Mouse (Mus musculus): Measurements from ENCODE around the gene Ifi202b. TPM values are rescaled to one million over a fixed set of nuclear protein-coding genes. Genes with fewer than 3 reads are reported as not detected.

The Ifi202b gene
- polyA plus RNA-seq (2021; fragmentation: Nextera tagmentation): 0.10 TPM in 1 of 2 replicates, not detected in the other
- long read RNA-seq, experiment 1: 0 reads
- long read RNA-seq, experiment 2: 0 reads

DNA sequence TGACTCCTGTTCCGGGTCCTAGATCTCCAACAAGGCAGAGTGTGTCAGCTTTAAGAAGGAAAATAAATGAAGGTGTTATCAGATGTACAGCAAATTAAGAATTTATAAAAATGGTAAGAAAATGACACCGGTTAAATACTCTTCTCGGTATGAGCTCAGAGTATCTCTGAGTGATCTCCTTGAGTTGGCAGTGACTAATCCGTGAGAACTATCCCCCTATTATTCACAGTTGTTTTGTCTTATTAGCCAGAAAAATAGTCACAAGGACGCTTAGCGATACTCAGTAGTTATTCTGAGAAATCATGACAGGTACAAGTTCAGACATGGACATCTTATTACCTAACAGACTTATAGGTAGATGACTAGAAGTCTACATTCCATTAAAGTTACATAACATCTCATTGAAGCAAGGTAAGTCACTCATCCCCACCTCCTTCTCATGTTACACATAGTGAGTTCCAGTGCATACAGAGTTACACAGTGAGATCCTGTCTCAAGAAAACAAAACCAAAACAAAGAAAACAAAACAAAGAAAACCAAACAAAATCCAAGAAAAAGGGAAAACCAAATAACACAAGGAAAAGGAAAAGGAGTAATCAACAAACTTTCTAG, at the start of gene Ifi202b:
TSS of gene Ifi202b (minus strand) at position 51 of the 612 bp plus-strand sequence.

DNA sequence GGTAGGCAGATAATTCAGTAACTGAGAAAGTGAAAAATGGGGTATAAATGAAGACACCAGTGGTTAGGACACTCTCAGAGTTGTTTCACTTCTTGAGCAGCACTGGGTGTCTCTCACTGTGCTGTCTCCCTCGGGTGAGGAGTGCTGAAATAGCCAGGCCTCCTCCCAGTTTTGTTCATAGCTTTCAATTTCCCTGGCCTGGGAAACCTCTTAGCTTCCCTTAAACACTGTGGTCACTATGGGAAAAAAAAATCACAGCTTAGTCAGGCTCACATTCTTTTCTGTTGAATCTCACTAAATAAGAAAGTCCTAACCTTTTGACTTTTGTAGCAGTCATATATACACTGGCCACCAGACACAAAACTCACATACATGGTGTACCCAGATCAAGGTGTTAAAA, 49.2 kb upstream of the Ifi202b start, which contains the start of gene Ifi205:
TSS of gene Ifi205 (minus strand) at position 113 of the 400 bp plus-strand sequence.

DNA sequence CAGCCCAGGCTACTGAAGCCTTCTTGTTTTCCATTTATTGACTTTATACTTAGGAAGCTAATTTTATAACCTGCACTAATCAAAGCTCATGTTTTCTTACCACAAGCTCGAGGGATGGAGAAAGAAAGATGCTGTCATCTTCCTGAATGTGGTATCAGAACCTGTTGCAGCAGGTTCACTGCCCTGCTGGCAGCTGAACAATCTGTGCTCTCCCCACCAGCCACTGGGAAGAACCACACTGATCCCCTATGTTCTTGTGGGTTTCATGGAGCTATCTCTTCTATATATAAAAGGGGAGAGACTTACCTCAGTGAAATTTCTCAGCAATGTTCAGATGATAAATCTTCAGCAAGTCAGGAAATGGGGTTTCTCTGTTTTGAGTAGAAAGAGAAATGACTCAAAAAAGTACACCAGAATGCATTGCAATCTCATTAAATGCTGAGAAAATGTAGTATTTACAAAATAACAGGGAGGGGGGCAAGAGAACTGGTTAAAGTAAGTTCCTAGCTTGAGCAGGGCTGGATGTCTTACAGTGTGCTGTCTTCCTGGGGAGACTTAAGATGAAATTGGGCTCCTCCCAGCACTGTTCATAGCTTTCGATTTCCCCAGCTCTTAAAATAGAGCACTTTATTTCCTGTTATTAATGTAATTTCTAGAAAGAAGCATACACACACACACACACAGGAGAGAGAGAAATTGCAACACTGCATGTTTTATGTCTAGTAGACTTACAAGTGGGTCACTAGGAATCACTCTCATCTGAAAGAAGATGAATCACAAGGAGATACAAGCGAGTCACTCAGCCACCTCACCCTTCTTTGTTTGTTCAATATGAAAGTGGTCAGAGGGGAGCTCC, 40.4 kb downstream of the Ifi202b start, which contains the start of the genes Mndal and Ifi203:
TSS of gene Mndal (minus strand) at position 568 of the 856 bp plus-strand sequence.
TSS of gene Ifi203 (minus strand) at position 749 of the 856 bp plus-strand sequence.

Other genes starting within 250 kb of the Ifi202b start
- gene Ifi207, start 241.0 kb downstream of the Ifi202b start, polyA plus RNA-seq (2021; fragmentation: Nextera tagmentation): 0.04 and 0.06 TPM in 2 replicates
- 0.25 and 0.54 TPM in 2 replicates for gene Ifi204, start 215.8 kb downstream of the Ifi202b start, polyA plus RNA-seq (2021; fragmentation: Nextera tagmentation)
- gene Ifi211, start 69.7 kb downstream of the Ifi202b start, polyA plus RNA-seq (2021; fragmentation: Nextera tagmentation): 0.14 TPM in 1 of 2 replicates, not detected in the other
- 1.7 and 1.8 TPM in 2 replicates for gene Mndal, start 40.3 kb downstream of the Ifi202b start, polyA plus RNA-seq (2021; fragmentation: Nextera tagmentation)
- 0.74 and 0.90 TPM in 2 replicates for gene Ifi203, start 40.1 kb downstream of the Ifi202b start, polyA plus RNA-seq (2021; fragmentation: Nextera tagmentation)
- not detected in 2 replicates for gene Ifi205, start 49.1 kb upstream of the Ifi202b start, polyA plus RNA-seq (2021; fragmentation: Nextera tagmentation)
- gene Olfr433, start 58.0 kb upstream of the Ifi202b start, polyA plus RNA-seq (2021; fragmentation: Nextera tagmentation): not detected in 2 replicates
- not detected in 2 replicates for gene Olfr432, start 66.5 kb upstream of the Ifi202b start, polyA plus RNA-seq (2021; fragmentation: Nextera tagmentation)
- gene Olfr430, start 83.9 kb upstream of the Ifi202b start, polyA plus RNA-seq (2021; fragmentation: Nextera tagmentation): not detected in 2 replicates
- not detected in 2 replicates for gene Olfr429, start 101.6 kb upstream of the Ifi202b start, polyA plus RNA-seq (2021; fragmentation: Nextera tagmentation)
- not detected in 2 replicates for gene Olfr427, start 114.1 kb upstream of the Ifi202b start, polyA plus RNA-seq (2021; fragmentation: Nextera tagmentation)
- gene Olfr231, start 138.4 kb upstream of the Ifi202b start, polyA plus RNA-seq (2021; fragmentation: Nextera tagmentation): not detected in 2 replicates
- gene Olfr424, start 148.8 kb upstream of the Ifi202b start, polyA plus RNA-seq (2021; fragmentation: Nextera tagmentation): not detected in 2 replicates
- gene Olfr420, start 172.9 kb upstream of the Ifi202b start, polyA plus RNA-seq (2021; fragmentation: Nextera tagmentation): not detected in 2 replicates
- not detected in 2 replicates for gene Spta1, start 190.0 kb upstream of the Ifi202b start, polyA plus RNA-seq (2021; fragmentation: Nextera tagmentation)